Mouse (Mus musculus): ENCODE results near the gene Wdr26.

DNA sequence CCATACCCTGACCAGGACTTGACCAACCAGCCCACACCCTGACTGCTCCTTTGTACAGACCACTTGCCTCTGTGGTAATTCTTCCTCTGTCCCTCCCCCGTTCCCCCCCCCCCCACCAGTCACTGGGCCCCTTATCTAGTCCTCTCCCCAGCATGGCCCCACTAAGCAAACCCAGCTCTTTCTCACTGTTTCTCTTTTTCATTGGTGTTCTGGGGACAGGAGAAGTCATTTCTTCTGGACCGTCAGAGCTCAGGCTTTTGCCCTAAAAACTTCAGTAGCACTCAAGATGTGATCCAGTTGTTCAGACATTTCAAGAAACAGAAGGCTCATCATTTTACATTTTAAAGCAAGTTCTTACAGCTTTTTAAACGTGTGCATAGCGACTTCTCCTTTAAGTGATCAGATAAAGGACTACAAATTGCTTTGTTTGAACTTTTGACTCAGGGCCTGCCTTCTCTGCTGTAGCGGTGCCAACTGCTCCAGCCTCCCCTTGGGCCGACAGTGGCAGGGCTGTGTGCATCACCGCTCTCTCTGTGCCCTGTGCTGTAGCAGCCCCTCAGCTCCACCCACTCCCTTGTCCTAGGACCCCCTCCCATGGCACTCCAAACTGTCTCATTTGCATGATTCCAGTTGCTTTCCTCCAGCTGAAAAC, 34.8 kb upstream of the Wdr26 start:
- TF ChIP-seq TAL1 (IDR thresholded peaks at IDR 0.05; ENCODE audit: low read length) (no peak), GATA1 (IDR thresholded peaks at IDR 0.05; ENCODE audit: low read length) (peak; percentile 69)
